Mouse (Mus musculus) cerebellum, adult 2 months (tissue): ENCODE data around the gene Rbm4.

Experiments used
- CTCF ChIP-seq: fragments of 200-500 bp; IDR thresholded peaks from 2 replicates; pipeline ENCODE4 v1.5.1; 2011; ENCODE audit warnings: low read depth, mild to moderate bottlenecking, control low read depth, low read length, moderate library complexity, borderline replicate concordance; ENCODE audit not compliant: insufficient read depth
- POLR2A ChIP-seq: fragments of 200-500 bp; IDR thresholded peaks from 2 replicates; pipeline ENCODE4 v1.6.1; 2011; ENCODE audit warnings: low read length, control low read depth, borderline replicate concordance; ENCODE audit not compliant: insufficient read depth

- TF ChIP-seq CTCF (no peak), POLR2A (no peak)
Measured at GRCm38 (mm10) chr19:4785206-4785605, 8.5 kb downstream of the Rbm4 start.
